Mouse (Mus musculus): ENCODE measurements around the gene Lad1.

DNA sequence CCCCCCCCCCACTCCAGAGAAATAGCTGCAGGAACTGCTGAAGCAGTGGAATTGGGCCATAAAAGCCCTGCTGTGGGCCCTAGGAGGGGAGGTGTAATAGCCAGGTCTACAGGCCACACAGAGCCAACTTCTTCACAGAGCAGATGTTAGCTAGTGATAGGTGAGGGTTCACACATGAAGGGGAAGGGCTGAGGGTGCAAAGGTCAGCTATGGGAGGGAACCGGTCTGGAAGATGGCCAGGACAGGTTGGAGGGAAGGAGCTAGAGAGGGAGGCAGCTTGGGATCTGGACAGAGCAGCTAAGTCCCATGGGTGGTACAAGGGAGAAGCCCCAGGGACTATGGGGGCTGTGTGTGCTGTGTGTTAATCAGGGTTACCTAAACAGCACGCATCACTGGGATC is 8.2 kb upstream of the Lad1 start:
- TF ChIP-seq TAL1 (IDR thresholded peaks at IDR 0.05; ENCODE audit: low read length) (no peak), GATA1 (IDR thresholded peaks at IDR 0.05; ENCODE audit: low read length) (no peak)
